Mouse (Mus musculus): ENCODE results near the gene Adgrg1. TPM values are rescaled to one million over a fixed set of nuclear protein-coding genes. Genes with fewer than 3 reads are reported as not detected.

Adgrg1 gene
- 116 and 163 TPM in 2 replicates for polyA plus RNA-seq (2016; fragmentation: Nextera tagmentation; extraction: Ambion mirVana)

- Histone ChIP-seq H3K4me1 (peaks cover 29% of the 10 kb centered on the region), H3K27me3 (ENCODE audit: low read depth, poor library complexity, severe bottlenecking) (peaks cover 45% of the 10 kb centered on the region), H3K9me3 (replicated peaks) (no peaks in the 10 kb centered on the region), H3K4me3 (no peak within 1 kb of the TSS), H3K36me3 (no peaks in the 10 kb centered on the region), H3K27ac (replicated peaks) (0 out of 2 replicates have a peak within 1 kb of the TSS, but pooled peaks have one; percentile 13)
- no peak for DNase-seq (ENCODE audit: low spot score)
- 59% methylated on average over 7 of the region's 7 CpGs for WGBS
These were observed at the start of gene Adgrg1 for GRCm38 (mm10) chr8:94974467-94975165. Gene Adgrg1 (plus strand): TSS chr8:94974751.

- H3K9me3 ChIP-seq (replicated peaks): no peaks in the 10 kb centered on the region
- DNase-seq (ENCODE audit: low spot score): no peak
- no peak overlapping the region for H3K27ac ChIP-seq (replicated peaks)
- 0 out of 2 replicates have a peak, but pooled peaks cover 5% of the 10 kb centered on the region for H3K27me3 ChIP-seq (ENCODE audit: low read depth, poor library complexity, severe bottlenecking)
- H3K36me3 ChIP-seq: no peaks in the 10 kb centered on the region
- H3K4me3 ChIP-seq: no peak overlapping the region
- H3K4me1 ChIP-seq: peaks cover 4% of the 10 kb centered on the region
- 92% methylated on average over 3 of the region's 3 CpGs for WGBS
These were observed 46.3 kb upstream of the Adgrg1 start for GRCm38 (mm10) chr8:94928227-94928626.

GRCm38 (mm10) chr8:94933918-94934317 lies 40.6 kb upstream of the Adgrg1 start:
- no peaks in the 10 kb centered on the region for H3K36me3 ChIP-seq
- no peak overlapping the region for H3K27ac ChIP-seq (replicated peaks)
- no peaks in the 10 kb centered on the region for H3K27me3 ChIP-seq (ENCODE audit: low read depth, poor library complexity, severe bottlenecking)
- H3K4me3 ChIP-seq: no peak overlapping the region
- whole genome bisulfite sequencing: 73% methylated on average over 5 of the region's 5 CpGs
- no peaks in the 10 kb centered on the region for H3K9me3 ChIP-seq (replicated peaks)
- no peak for DNase-seq (ENCODE audit: low spot score)
- H3K4me1 ChIP-seq: no peaks in the 10 kb centered on the region

- Histone ChIP-seq H3K27ac (replicated peaks) (no peak overlapping the region), H3K4me3 (no peak overlapping the region), H3K4me1 (no peaks in the 10 kb centered on the region), H3K27me3 (ENCODE audit: low read depth, poor library complexity, severe bottlenecking) (no peaks in the 10 kb centered on the region), H3K36me3 (no peaks in the 10 kb centered on the region), H3K9me3 (replicated peaks) (no peaks in the 10 kb centered on the region)
- 81% methylated on average over 3 of the region's 3 CpGs for WGBS
- no peak for DNase-seq (ENCODE audit: low spot score)
These were observed 39.4 kb upstream of the Adgrg1 start for GRCm38 (mm10) chr8:94935172-94935571.

GRCm38 (mm10) chr8:94942566-94942965 lies 32.0 kb upstream of the Adgrg1 start:
- H3K4me1 ChIP-seq: peaks cover 22% of the 10 kb centered on the region
- no peak overlapping the region for H3K27ac ChIP-seq (replicated peaks)
- no peaks in the 10 kb centered on the region for H3K9me3 ChIP-seq (replicated peaks)
- peak; percentile 68 for DNase-seq (ENCODE audit: low spot score)
- 19% methylated on average over 6 of the region's 6 CpGs for WGBS
- peaks cover 15% of the 10 kb centered on the region; the same call in 1 of the 2 replicates for H3K27me3 ChIP-seq (ENCODE audit: low read depth, poor library complexity, severe bottlenecking)
- H3K36me3 ChIP-seq: no peaks in the 10 kb centered on the region
- no peak overlapping the region for H3K4me3 ChIP-seq

GRCm38 (mm10) chr8:94945185-94945584 lies 29.4 kb upstream of the Adgrg1 start:
- peaks cover 15% of the 10 kb centered on the region; the same call in 1 of the 2 replicates for H3K27me3 ChIP-seq (ENCODE audit: low read depth, poor library complexity, severe bottlenecking)
- H3K27ac ChIP-seq (replicated peaks): no peak overlapping the region
- H3K36me3 ChIP-seq: no peaks in the 10 kb centered on the region
- DNase-seq (ENCODE audit: low spot score): no peak
- H3K4me1 ChIP-seq: peaks cover 22% of the 10 kb centered on the region
- WGBS: 72% methylated on average over 6 of the region's 6 CpGs
- H3K4me3 ChIP-seq: no peak overlapping the region
- no peaks in the 10 kb centered on the region for H3K9me3 ChIP-seq (replicated peaks)

- no peaks in the 10 kb centered on the region for H3K9me3 ChIP-seq (replicated peaks)
- H3K36me3 ChIP-seq: no peaks in the 10 kb centered on the region
- 0 out of 2 replicates have a peak, but pooled peaks cover 7% of the 10 kb centered on the region for H3K27me3 ChIP-seq (ENCODE audit: low read depth, poor library complexity, severe bottlenecking)
- DNase-seq (ENCODE audit: low spot score): no peak
- no peak overlapping the region for H3K4me3 ChIP-seq
- WGBS: 84% methylated on average over 4 of the region's 4 CpGs
- no peak overlapping the region for H3K27ac ChIP-seq (replicated peaks)
- H3K4me1 ChIP-seq: peaks cover 20% of the 10 kb centered on the region
These were observed 26.1 kb upstream of the Adgrg1 start for GRCm38 (mm10) chr8:94948421-94948820.

- Histone ChIP-seq H3K36me3 (no peaks in the 10 kb centered on the region), H3K9me3 (replicated peaks) (no peaks in the 10 kb centered on the region), H3K27me3 (ENCODE audit: low read depth, poor library complexity, severe bottlenecking) (0 out of 2 replicates have a peak, but pooled peaks cover 7% of the 10 kb centered on the region), H3K4me1 (peaks cover 17% of the 10 kb centered on the region), H3K4me3 (no peak overlapping the region), H3K27ac (replicated peaks) (no peak overlapping the region)
- WGBS: 88% methylated on average over 4 of the region's 4 CpGs
- no peak for DNase-seq (ENCODE audit: low spot score)
These were observed 25.5 kb upstream of the Adgrg1 start for GRCm38 (mm10) chr8:94949010-94949409.

- peaks cover 18% of the 10 kb centered on the region for H3K4me1 ChIP-seq
- 0 out of 2 replicates have a peak, but pooled peaks cover 7% of the 10 kb centered on the region for H3K27me3 ChIP-seq (ENCODE audit: low read depth, poor library complexity, severe bottlenecking)
- H3K36me3 ChIP-seq: no peaks in the 10 kb centered on the region
- no peak overlapping the region for H3K4me3 ChIP-seq
- no peak overlapping the region for H3K27ac ChIP-seq (replicated peaks)
- H3K9me3 ChIP-seq (replicated peaks): no peaks in the 10 kb centered on the region
- WGBS: 24% methylated on average over 4 of the region's 4 CpGs
- DNase-seq (ENCODE audit: low spot score): peak; percentile 83
These were observed 24.5 kb upstream of the Adgrg1 start for GRCm38 (mm10) chr8:94950046-94950445.

GRCm38 (mm10) chr8:94950458-94950857 lies 24.1 kb upstream of the Adgrg1 start:
- Histone ChIP-seq H3K4me3 (no peak overlapping the region), H3K4me1 (peaks cover 14% of the 10 kb centered on the region; the same call in 1 of the 2 replicates), H3K27ac (replicated peaks) (peak overlapping the region; percentile 52), H3K9me3 (replicated peaks) (no peaks in the 10 kb centered on the region), H3K27me3 (ENCODE audit: low read depth, poor library complexity, severe bottlenecking) (0 out of 2 replicates have a peak, but pooled peaks cover 6% of the 10 kb centered on the region), H3K36me3 (no peaks in the 10 kb centered on the region)
- no peak for DNase-seq (ENCODE audit: low spot score)
- 76% methylated on average over 5 of the region's 5 CpGs for WGBS

- 0 out of 2 replicates have a peak, but pooled peaks cover 3% of the 10 kb centered on the region for H3K4me1 ChIP-seq
- WGBS: 82% methylated on average over 5 of the region's 5 CpGs
- no peak overlapping the region for H3K4me3 ChIP-seq
- no peak overlapping the region for H3K27ac ChIP-seq (replicated peaks)
- H3K27me3 ChIP-seq (ENCODE audit: low read depth, poor library complexity, severe bottlenecking): no peaks in the 10 kb centered on the region
- no peak for DNase-seq (ENCODE audit: low spot score)
- H3K9me3 ChIP-seq (replicated peaks): no peaks in the 10 kb centered on the region
- no peaks in the 10 kb centered on the region for H3K36me3 ChIP-seq
These were observed 22.5 kb upstream of the Adgrg1 start for GRCm38 (mm10) chr8:94952086-94952485.

GRCm38 (mm10) chr8:94953624-94954367 lies 20.8 kb upstream of the Adgrg1 start:
- 0 out of 2 replicates have a peak, but pooled peaks cover 3% of the 10 kb centered on the region for H3K4me1 ChIP-seq
- 75% methylated on average over 7 of the region's 7 CpGs for WGBS
- H3K27me3 ChIP-seq (ENCODE audit: low read depth, poor library complexity, severe bottlenecking): no peaks in the 10 kb centered on the region
- H3K36me3 ChIP-seq: no peaks in the 10 kb centered on the region
- no peak for DNase-seq (ENCODE audit: low spot score)
- H3K4me3 ChIP-seq: no peak overlapping the region
- no peak overlapping the region for H3K27ac ChIP-seq (replicated peaks)
- no peaks in the 10 kb centered on the region for H3K9me3 ChIP-seq (replicated peaks)

- Histone ChIP-seq H3K4me1 (0 out of 2 replicates have a peak, but pooled peaks cover 3% of the 10 kb centered on the region), H3K27me3 (ENCODE audit: low read depth, poor library complexity, severe bottlenecking) (no peaks in the 10 kb centered on the region), H3K4me3 (no peak overlapping the region), H3K9me3 (replicated peaks) (no peaks in the 10 kb centered on the region), H3K36me3 (no peaks in the 10 kb centered on the region), H3K27ac (replicated peaks) (no peak overlapping the region)
- DNase-seq (ENCODE audit: low spot score): no peak
- WGBS: 88% methylated on average over 7 of the region's 7 CpGs
These were observed 20.2 kb upstream of the Adgrg1 start for GRCm38 (mm10) chr8:94954368-94954737.
